Mouse (Mus musculus) thymus, postnatal 36 days (tissue): ENCODE data around the gene Cadm3.

Experiments used
- DNase-seq, 2 experiments: peaks; one replicate each; pipeline ENCODE4 v3.0.0; 2022; ENCODE audit warnings: mixed read lengths in 2 of 2

Cadm3 gene

GRCm38 (mm10) chr1:173367356-173368046 lies at the start of gene Cadm3:
Gene Cadm3 (minus strand): TSS chr1:173367695.
- DNase-seq: no peak

GRCm38 (mm10) chr1:173414631-173415030 lies 47.1 kb upstream of the Cadm3 start:
- no peak for DNase-seq

- no peak for DNase-seq
Measured at GRCm38 (mm10) chr1:173411863-173412262, 44.4 kb upstream of the Cadm3 start.

GRCm38 (mm10) chr1:173409066-173409465 lies 41.6 kb upstream of the Cadm3 start:
- no peak for DNase-seq

GRCm38 (mm10) chr1:173404696-173405309 lies 37.3 kb upstream of the Cadm3 start:
- no peak for DNase-seq

DNA sequence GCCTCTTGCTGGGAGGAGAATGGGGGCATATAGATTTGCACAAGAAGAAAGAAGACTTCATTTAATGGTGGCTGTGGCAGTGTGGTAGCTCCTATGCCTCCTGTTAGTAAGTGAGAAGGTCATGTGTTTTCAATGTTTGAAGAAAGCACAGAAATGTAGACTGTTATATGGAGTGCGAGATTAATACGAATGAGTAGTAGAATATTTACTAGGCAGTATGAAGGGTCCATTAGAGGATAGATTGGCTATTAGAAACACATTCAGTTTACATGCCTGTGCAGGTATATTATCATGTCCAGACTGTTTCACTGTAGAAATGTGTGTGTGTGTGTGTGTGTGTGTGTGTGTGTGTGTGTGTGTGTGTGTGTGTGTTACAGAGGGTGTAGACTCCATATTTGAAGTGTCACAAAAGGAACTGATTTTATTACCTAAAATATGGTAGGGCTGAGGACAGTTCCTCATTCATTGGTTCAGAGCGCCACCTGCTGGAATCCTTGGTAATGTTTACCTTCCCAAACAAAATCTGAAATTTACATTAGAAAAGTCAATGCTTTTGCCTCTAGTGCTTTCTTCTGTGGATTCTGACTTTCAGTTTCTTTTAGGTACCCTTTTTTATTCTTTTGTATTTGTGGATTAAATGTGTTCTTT lies 31.0 kb upstream of the Cadm3 start:
- peak; percentile 28 to 50 for DNase-seq

- DNase-seq: no peak
Measured at GRCm38 (mm10) chr1:173391754-173392153, 24.3 kb upstream of the Cadm3 start.

DNA sequence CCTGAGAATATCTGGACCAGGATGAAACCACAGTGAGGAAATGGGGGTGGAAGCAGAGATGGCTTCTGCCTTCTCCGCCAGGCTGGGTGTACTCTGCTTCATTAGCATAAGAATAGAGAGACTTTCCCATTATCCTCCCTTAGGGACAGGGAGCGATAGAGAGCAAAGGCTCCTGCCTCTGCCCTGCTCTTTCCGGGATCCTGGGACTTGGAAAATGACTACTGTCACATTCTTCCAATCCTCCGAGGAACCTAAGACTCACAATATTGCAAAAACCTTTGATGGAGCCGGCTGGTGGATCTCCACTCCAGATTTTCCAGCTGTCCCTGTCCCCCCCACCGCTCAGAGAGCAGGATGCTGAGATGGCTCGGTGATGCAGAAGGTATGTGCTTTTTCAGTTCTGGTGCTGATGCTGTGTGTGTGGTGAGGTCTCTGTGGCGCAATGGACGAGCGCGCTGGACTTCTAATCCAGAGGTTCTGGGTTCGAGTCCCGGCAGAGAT lies 22.5 kb upstream of the Cadm3 start:
- no peak for DNase-seq

DNA sequence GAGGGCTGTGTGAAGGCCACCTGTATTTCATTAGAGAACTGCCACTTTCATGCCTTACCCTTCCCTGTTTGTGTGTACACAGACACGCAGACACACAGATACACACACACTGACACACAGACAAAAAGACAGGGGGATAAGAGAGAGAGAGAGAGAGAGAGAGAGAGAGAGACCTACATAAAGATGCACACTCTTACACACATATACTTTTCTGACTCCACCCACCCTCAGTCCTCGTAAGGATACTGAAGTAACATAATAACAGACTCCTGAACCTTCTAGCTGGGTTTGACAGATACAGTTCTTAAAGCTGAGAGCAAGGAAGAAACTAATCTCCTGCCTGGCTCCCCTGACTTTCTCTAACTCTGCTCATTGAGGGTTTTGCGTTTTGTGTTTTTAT lies 21.9 kb upstream of the Cadm3 start:
- DNase-seq: no peak

DNA sequence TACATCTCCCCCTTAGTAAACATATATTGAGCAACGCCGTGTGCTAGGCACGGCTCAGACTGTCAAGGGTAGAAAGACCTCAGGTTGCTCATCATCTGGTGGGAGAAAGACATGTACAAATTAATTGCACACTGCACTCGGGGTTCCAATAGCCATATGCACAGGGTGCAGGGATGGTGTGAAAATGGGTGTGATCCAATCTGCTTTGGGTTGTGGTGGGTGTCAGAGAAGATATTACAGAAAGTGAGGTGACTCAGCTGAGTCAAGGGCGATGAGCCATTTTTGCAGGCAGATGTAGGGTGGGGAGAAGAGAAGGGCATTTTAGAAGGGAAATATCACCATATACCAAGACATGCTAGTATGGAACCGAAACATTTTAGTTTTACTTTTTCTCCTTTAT lies 13.9 kb upstream of the Cadm3 start:
- no peak for DNase-seq

- DNase-seq: no peak
Measured at GRCm38 (mm10) chr1:173377380-173378112, 10.1 kb upstream of the Cadm3 start.

GRCm38 (mm10) chr1:173374020-173374419 lies 6.5 kb upstream of the Cadm3 start:
- no peak for DNase-seq

DNA sequence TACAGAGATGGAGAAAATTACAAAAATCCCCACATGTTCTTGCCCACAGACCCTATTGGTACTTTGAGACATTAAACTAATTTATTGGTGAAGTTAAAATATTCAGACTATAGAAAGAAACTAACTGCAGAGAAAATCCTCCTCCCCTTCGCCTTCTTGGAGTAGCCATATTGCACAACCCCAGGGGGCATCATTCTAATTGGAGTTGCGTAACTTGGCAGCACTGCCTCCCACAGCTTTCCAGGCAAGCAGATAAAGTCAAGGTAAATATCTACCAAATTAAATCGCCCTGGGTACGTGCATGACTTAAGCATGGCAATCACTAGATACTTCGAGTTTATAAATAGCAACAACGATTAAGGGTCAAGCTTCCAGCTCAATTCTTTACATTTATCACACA lies 4.1 kb upstream of the Cadm3 start:
- DNase-seq: no peak

DNA sequence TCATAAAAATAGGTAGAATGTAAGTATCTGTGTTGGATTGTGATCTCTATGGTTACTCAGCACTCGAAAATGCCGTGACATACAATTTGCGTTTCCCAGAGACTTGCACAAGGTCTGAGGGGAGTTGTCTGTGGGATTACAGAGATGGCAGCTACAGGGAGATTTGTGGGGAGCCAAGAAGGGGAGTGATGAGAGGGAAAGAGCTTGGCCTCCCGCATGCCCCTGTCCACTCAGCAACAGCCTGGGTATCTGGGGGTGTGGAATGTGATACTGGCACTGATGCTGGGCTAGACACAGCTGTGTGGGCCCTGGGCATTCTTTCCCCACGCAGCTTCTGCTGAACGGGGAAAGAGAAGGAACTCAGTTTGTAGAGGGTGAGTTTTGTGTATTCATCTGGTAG lies 3.0 kb upstream of the Cadm3 start:
- no peak for DNase-seq

GRCm38 (mm10) chr1:173369611-173370010 lies 2.1 kb upstream of the Cadm3 start:
- DNase-seq: no peak

- no peak for DNase-seq
Measured at GRCm38 (mm10) chr1:173366701-173367355, 667 bp downstream of the Cadm3 start.

DNA sequence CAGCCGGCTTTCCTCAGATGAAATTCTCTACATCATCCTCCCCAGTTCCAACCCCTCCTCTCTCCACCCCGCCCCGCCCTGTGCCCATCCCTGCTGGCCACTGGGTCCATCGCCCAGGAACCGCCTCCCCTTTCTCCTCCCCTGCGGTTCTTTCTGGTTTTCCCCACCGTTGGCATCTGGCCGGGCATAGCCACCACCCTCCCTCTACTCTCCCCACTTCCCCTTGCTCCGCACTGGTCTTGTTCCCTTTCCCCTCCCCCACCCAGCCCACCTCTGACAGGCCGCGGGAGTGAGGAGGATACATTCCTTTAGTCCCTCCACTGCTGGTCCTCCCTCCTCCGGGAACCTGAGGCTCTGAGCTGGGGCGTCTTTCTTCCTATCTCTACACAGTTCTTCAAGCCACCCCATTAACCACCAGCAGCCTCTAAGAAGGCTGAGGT lies 1.5 kb downstream of the Cadm3 start:
- DNase-seq: no peak

- no peak for DNase-seq
Measured at GRCm38 (mm10) chr1:173364125-173364800, 3.2 kb downstream of the Cadm3 start.

DNA sequence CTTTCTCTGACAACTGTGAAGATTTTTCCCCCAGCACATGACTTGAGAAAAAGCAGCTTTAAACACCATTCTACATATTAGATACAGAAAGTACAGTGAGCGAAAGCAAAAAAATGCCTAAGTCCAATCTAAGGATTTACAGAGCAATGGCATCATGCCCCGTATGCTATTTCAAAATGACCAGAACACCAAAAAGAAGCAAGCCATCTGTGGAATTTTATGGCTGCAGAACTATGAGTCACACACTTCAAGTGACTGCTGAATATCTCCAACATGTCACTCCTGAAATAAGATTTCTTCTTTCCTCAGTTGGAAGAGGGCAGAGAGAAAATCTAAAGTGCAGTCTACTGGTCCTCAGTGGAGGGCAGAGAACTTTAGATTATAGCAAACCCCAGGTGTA lies 4.1 kb downstream of the Cadm3 start:
- no peak for DNase-seq

- DNase-seq: peak in 1 of 2 experiments; percentile 11
Measured at GRCm38 (mm10) chr1:173361651-173362050, 5.8 kb downstream of the Cadm3 start.

GRCm38 (mm10) chr1:173359590-173360290 lies 7.8 kb downstream of the Cadm3 start:
- no peak for DNase-seq
